Mouse (Mus musculus) kidney, postnatal 14 days (tissue): ENCODE data around the gene Vps37c.

Source experiments
- DNase-seq: peaks from one replicate; pipeline ENCODE4 v3.0.0; 2022; ENCODE audit warnings: mixed read lengths

The Vps37c gene

GRCm38 (mm10) chr19:10714168-10714567, 25.6 kb downstream of the Vps37c start:
- DNase-seq, result no peak

GRCm38 (mm10) chr19:10714682-10715475, 26.3 kb downstream of the Vps37c start:
- DNase-seq, result peak; percentile 67

GRCm38 (mm10) chr19:10715476-10715875, 26.9 kb downstream of the Vps37c start:
- DNase-seq, result no peak

DNA sequence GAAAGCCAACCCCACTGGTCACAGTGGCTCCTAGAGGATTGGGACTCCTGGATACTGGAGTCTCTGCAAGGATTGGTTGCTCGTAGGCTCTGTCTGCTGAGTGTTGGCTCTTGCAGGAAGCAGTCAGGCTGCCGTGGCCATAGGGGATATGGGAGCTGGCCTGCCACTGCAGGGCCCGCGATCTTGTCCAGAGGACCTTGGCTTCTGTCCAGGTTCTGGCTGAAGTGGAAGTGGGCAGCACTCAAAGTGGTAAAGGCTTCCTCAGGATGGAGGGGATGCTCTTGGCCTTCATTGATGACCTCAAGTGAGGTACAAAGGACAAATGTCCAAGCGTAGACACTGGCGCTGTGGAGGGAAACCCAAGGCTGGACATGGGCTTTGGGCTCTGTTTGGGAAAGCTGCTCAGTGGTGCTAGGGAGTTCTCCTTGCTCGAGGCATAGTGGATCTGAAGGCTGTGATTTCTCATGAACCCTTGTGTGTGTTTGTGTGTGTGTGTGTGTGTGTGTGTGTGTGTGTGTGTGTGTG, 29.8 kb downstream of the Vps37c start:
- no peak for DNase-seq

- no peak for DNase-seq
Measured at GRCm38 (mm10) chr19:10719751-10720150, 31.2 kb downstream of the Vps37c start.

DNA sequence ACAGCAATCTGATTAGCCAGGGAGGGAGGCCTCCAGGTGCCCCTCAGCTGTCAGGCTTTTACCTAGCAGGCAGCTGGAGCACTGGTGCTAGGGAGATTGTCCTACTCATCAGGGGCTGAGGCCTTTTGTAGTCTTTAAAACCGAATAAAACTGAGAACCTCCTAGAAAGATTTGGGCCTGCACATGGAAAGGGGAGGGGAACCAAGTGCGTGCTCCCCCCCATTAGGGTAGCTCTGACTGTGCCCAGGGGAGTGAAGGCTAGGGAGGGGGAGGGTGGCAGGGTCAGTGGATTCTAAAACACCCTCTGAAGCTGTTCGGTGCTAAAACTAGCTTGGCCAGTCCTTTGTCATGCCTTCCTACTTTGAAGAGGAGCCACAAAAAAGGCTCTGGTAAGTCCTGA, 32.0 kb downstream of the Vps37c start:
- no peak for DNase-seq

- no peak for DNase-seq
Measured at GRCm38 (mm10) chr19:10721064-10721463, 32.5 kb downstream of the Vps37c start.

- DNase-seq, result no peak
Measured at GRCm38 (mm10) chr19:10723084-10723483, 34.5 kb downstream of the Vps37c start.

- no peak for DNase-seq
Measured at GRCm38 (mm10) chr19:10723649-10724048, 35.1 kb downstream of the Vps37c start.

GRCm38 (mm10) chr19:10724629-10725363, 36.3 kb downstream of the Vps37c start:
- DNase-seq, result no peak

DNA sequence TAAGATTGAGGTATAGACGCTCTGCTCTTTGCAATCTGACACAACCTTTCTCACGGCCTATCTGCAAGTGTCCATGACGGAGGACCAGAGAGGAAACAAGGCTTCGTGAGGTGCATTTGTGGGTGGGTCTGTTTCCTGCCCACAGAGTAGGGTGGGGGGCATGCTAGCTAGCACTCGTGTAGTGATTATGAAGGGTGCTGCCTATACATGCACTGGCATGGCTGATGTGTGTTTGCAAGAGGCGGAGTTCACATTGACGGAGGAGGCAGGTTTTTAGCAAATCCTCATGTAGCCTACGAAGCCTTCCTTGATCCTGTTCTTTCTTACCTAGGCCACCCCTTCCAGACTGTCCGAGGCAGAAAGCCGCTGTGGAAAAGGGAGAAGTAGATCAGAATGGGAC, 41.4 kb downstream of the Vps37c start:
- DNase-seq, result no peak

- DNase-seq, result no peak
Measured at GRCm38 (mm10) chr19:10730469-10730868, 41.9 kb downstream of the Vps37c start.

DNA sequence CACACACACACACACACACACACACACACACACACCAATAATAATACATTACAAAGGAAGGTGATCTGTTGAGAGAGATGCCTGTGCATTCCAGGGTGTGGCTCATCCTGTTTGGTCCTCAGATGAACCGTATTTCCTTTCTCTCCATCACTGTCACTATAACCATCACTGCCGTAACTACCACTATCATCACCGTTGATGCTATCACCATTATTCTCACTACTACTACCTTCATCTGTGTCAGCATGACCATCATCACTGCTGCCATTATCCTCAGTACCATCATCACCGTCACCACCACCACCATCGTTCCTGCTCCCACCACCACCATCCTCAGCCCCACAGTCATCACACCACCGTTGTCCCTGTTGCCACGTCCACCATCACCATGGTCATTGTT, 43.4 kb downstream of the Vps37c start:
- DNase-seq, result no peak

GRCm38 (mm10) chr19:10732741-10733140, 44.2 kb downstream of the Vps37c start:
- no peak for DNase-seq

DNA sequence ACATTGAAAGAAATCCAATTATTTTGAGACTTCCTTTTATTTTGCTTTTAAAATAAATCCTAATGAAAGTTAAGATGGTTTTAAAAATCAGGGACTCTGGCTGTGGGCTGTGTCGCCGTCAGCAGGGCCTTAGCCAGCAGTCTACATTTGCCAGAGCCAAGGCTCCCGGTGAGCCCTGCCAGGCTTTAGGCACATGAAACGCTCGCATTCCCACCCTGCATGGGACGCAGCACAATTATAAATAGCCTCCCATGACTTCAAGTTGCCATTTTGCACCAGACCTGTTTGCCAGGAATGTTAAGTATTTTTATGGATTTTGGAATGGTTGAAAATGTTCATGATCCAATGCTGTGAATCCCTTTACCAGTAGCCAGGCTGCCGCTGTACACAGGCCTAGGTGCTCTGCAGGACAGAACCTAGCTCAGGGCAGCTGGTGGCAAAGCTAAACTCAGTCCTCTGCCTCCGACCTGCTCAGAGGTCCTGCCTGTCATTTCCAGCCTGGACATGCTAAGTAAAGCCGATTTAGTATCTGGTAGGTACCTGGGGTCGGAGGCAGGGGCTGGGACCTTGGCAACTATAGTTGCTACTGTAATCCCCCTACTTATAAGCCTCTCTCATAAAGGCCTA, 45.1 kb downstream of the Vps37c start:
- DNase-seq, result no peak

GRCm38 (mm10) chr19:10734554-10734953, 46.0 kb downstream of the Vps37c start:
- no peak for DNase-seq

DNA sequence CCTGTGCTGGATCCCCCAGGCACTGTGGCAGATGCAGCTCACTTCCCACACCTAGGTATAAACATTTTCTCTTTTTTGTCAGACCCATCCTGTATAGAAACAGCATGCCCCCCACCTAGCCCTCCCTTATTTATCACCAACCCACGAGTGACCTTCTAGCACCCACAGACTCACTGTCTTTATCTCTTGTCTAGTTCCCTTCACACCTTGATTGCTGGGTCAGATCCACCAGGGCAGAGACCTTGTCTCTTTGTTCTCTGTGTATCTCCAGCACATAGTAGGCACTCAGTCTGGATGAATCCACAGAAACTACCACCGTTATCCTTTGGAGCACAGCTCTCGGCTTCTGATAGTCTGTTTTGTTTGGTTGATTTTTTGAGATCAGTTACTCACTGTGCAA, 46.5 kb downstream of the Vps37c start:
- no peak for DNase-seq

- no peak for DNase-seq
Measured at GRCm38 (mm10) chr19:10735861-10736260, 47.3 kb downstream of the Vps37c start.

GRCm38 (mm10) chr19:10738038-10738437, 49.5 kb downstream of the Vps37c start:
- DNase-seq, result no peak

GRCm38 (mm10) chr19:10738811-10739210, 50.3 kb downstream of the Vps37c start, which contains the start of gene Cd5:
Gene Cd5, minus strand, starts transcription at chr19:10739002.
- no peak for DNase-seq

GRCm38 (mm10) chr19:10739916-10740315, 51.4 kb downstream of the Vps37c start:
- no peak for DNase-seq

GRCm38 (mm10) chr19:10740641-10741440, 52.3 kb downstream of the Vps37c start:
- peak; percentile 55 for DNase-seq

DNA sequence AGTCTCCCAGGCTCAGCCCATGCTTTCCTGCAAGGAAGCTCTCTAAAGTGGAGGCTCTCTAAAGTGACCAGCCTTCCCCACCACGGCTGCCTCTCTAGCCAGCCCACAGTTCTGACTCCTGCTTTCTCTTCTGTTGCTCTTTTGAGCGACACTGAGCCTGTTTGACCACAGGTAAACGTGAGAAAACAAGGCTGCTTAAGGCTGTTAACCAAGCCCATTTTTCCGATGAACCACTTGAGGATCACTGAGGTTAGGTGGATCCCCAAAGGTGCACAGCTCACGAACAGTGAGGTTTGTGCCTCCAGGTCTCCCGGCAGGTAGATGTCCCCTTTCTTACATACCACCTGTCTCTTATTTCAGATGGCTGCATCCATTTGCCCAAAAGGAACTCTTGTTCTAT, 53.6 kb downstream of the Vps37c start:
- no peak for DNase-seq
